Mouse (Mus musculus) CH12.LX (cell line): ENCODE results near the gene Nme9.

ENCODE experiments used
- CTCF ChIP-seq, 2 experiments: IDR thresholded peaks in 1 of 2; conservative IDR thresholded peaks in 1 of 2; 2 replicates each; pipeline ENCODE4 v1.5.1; 2011 to 2012; ENCODE audit warnings: low read depth in 2 of 2, low read length in 2 of 2, improper control_type of control experiment in 1 of 2, inconsistent platforms in 1 of 2, mild to moderate bottlenecking in 1 of 2, moderate library complexity in 1 of 2
- E2F4 ChIP-seq: IDR thresholded peaks from 2 replicates; pipeline ENCODE4 v1.6.1; 2011; ENCODE audit warnings: low read depth, low read length, improper control_type of control experiment; ENCODE audit not compliant: insufficient replicate concordance
- ELF1 ChIP-seq: IDR thresholded peaks from 2 replicates; pipeline ENCODE4 v1.6.1; 2014; ENCODE audit warnings: low read depth, mild to moderate bottlenecking, inconsistent platforms, low read length, improper control_type of control experiment
- EP300 ChIP-seq: IDR thresholded peaks from 2 replicates; pipeline ENCODE4 v1.6.1; 2011; ENCODE audit warnings: low read length, improper control_type of control experiment
- HCFC1 ChIP-seq: IDR thresholded peaks from 2 replicates; pipeline ENCODE4 v1.6.1; 2012; ENCODE audit warnings: low read depth, mild to moderate bottlenecking, inconsistent platforms, low read length, improper control_type of control experiment
- RCOR1 ChIP-seq: conservative IDR thresholded peaks from 2 replicates; pipeline ENCODE4 v1.6.1; 2012; ENCODE audit warnings: low read depth, mild to moderate bottlenecking, inconsistent platforms, low read length, improper control_type of control experiment
- TBP ChIP-seq: conservative IDR thresholded peaks from 2 replicates; pipeline ENCODE4 v1.6.1; 2011; ENCODE audit warnings: low read depth, low read length, improper control_type of control experiment

GRCm38 (mm10) chr9:99487841-99488240 lies 36.6 kb downstream of the Nme9 start:
- no peak for TF ChIP-seq HCFC1
- TF ChIP-seq RCOR1, result no peak
- TF ChIP-seq TBP, result no peak
- TF ChIP-seq EP300, result no peak
- TF ChIP-seq E2F4, result no peak
- TF ChIP-seq CTCF (conservative IDR thresholded peaks at IDR 0.05 in 1 of 2, IDR thresholded peaks at IDR 0.05 in 1 of 2; ENCODE audit: low read depth in 2 of 2, low read length in 2 of 2), result no peak
- TF ChIP-seq ELF1, result no peak
